Mouse (Mus musculus): Measurements from ENCODE around the gene Cdk2ap2.

GRCm38 (mm10) chr19:4106654-4107053, 9.7 kb downstream of the Cdk2ap2 start:
- TF ChIP-seq TAL1 (IDR thresholded peaks at IDR 0.05; ENCODE audit: low read length) (no peak), GATA1 (IDR thresholded peaks at IDR 0.05; ENCODE audit: low read length) (no peak)
